Mouse (Mus musculus) myocyte (in vitro differentiated cells): ENCODE measurements around the gene Cd68.
A peak's percentile ranks its signal among the peaks of the same experiment; 100 is the strongest.

ENCODE experiments used
- POLR2A ChIP-seq: IDR thresholded peaks from one replicate; pipeline ENCODE4 v1.6.1; 2011; ENCODE audit warnings: low read depth, mild to moderate bottlenecking, control low read depth, moderate library complexity; ENCODE audit not compliant: insufficient read length
- POLR2AphosphoS2 ChIP-seq: IDR thresholded peaks from one replicate; pipeline ENCODE4 v1.6.1; 2011; ENCODE audit warnings: low read depth, control low read depth; ENCODE audit not compliant: insufficient read length
- SRF ChIP-seq: IDR thresholded peaks from one replicate; pipeline ENCODE4 v1.6.1; 2011; ENCODE audit warnings: low read depth; ENCODE audit not compliant: control insufficient read depth, insufficient read length
- USF1 ChIP-seq: IDR thresholded peaks from one replicate; pipeline ENCODE4 v1.6.1; 2011; ENCODE audit warnings: low read depth, mild to moderate bottlenecking, control low read depth, moderate library complexity

- TF ChIP-seq SRF, result no peak
- peak; percentile 76 for TF ChIP-seq POLR2A
- no peak for TF ChIP-seq USF1
- peak; percentile 97 for TF ChIP-seq POLR2AphosphoS2
Measured at GRCm38 (mm10) chr11:69670786-69671725, 5.1 kb upstream of the Cd68 start.
